Mouse (Mus musculus): ENCODE measurements around the gene Pde4d.

- TF ChIP-seq CTCF (IDR thresholded peaks at IDR 0.05; ENCODE audit: low read depth) (no peak), EP300 (optimal IDR thresholded peaks at IDR 0.05) (no peak)
Measured at GRCm38 (mm10) chr13:108677056-108677455, 227.3 kb downstream of the Pde4d start.

All from stomach, postnatal 0 days (tissue).